Mouse (Mus musculus): Measurements from ENCODE around the gene Nos3. TPM values are rescaled to one million over a fixed set of nuclear protein-coding genes. Genes with fewer than 3 reads are reported as not detected.

The Nos3 gene
- polyA plus RNA-seq, 1 experiment from 2014 or later, result 7.0 TPM

DNA sequence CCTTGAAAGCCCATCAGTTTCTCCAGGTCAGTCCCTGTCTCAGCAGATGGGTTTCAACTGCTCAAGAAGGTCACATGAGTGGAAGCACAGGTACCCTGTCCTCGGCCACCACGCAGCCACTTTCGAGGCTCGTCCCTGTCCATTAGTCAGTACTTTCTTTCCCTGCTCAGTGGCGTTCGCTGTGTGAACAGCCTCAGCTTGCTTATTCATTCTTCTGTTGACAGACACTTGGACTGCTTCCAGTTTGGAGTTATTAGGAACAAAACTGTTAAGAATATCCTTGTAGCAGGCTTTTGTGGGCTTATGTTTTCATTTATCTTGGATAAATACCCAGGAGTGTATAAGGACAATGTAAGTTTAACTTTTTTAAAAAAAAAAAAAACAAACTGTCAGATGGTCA is 9.6 kb downstream of the Nos3 start:
- Histone ChIP-seq H3K36me3 (ENCODE audit: control insufficient read depth, insufficient read depth, low read length) (no peaks in the 10 kb centered on the region), H3K9ac (replicated peaks; ENCODE audit: low read length) (no peak overlapping the region), H3K9me3 (ENCODE audit: control insufficient read depth, low read length) (no peaks in the 10 kb centered on the region), H3K27ac (replicated peaks; ENCODE audit: low read depth, low read length) (no peak overlapping the region), H3K27me3 (ENCODE audit: control insufficient read depth, insufficient read depth, low read length) (no peaks in the 10 kb centered on the region), H3K4me1 (ENCODE audit: control insufficient read depth, insufficient read depth, low read length) (no peaks in the 10 kb centered on the region), H3K4me2 (ENCODE audit: low read length) (no peak overlapping the region), H3K4me3 (replicated peaks; ENCODE audit: low read depth, low read length) (no peak overlapping the region)
- no peak for ATAC-seq (ENCODE audit: low FRiP score, low TSS enrichment)
- peak; percentile 42 for DNase-seq
- WGBS, result 53% methylated on average over 6 of the region's 6 CpGs

- Histone ChIP-seq H3K4me3 (replicated peaks; ENCODE audit: low read depth, low read length) (no peak overlapping the region), H3K36me3 (ENCODE audit: control insufficient read depth, insufficient read depth, low read length) (no peaks in the 10 kb centered on the region), H3K27ac (replicated peaks; ENCODE audit: low read depth, low read length) (no peak overlapping the region), H3K4me1 (ENCODE audit: control insufficient read depth, insufficient read depth, low read length) (no peaks in the 10 kb centered on the region), H3K9me3 (ENCODE audit: control insufficient read depth, low read length) (no peaks in the 10 kb centered on the region), H3K27me3 (ENCODE audit: control insufficient read depth, insufficient read depth, low read length) (no peaks in the 10 kb centered on the region), H3K9ac (replicated peaks; ENCODE audit: low read length) (no peak overlapping the region), H3K4me2 (ENCODE audit: low read length) (no peak overlapping the region)
- ATAC-seq (ENCODE audit: low FRiP score, low TSS enrichment) (no peak), DNase-seq (no peak)
- WGBS, result 83% methylated on average over 7 of the region's 7 CpGs
Measured at GRCm38 (mm10) chr5:24374666-24375328, 10.2 kb downstream of the Nos3 start.

DNA sequence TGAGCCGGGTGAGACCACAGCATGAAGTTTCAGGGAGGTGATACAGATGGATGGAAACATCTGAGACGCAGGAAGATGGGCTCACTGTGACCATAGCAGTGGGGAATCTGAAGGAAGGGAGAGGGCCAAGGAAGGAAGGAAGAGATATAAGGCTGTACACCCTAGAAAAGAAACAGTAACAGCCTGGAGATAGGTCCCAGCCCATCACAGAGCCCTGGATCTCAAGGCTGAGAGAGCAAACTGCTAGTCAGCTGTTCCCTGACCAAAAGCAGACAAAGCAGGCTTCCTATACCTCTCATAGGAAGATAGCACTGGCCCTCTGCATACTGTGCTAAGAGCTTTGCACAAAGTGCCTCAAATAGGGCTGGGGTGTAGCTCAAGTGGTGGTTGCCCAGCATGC is 14.1 kb downstream of the Nos3 start:
- ATAC-seq (ENCODE audit: low FRiP score, low TSS enrichment) (no peak), DNase-seq (no peak)
- Histone ChIP-seq H3K4me3 (replicated peaks; ENCODE audit: low read depth, low read length) (no peak overlapping the region), H3K4me2 (ENCODE audit: low read length) (no peak overlapping the region), H3K4me1 (ENCODE audit: control insufficient read depth, insufficient read depth, low read length) (peaks cover 7% of the 10 kb centered on the region; the same call in 1 of the 2 replicates), H3K36me3 (ENCODE audit: control insufficient read depth, insufficient read depth, low read length) (no peaks in the 10 kb centered on the region), H3K9me3 (ENCODE audit: control insufficient read depth, low read length) (no peaks in the 10 kb centered on the region), H3K27me3 (ENCODE audit: control insufficient read depth, insufficient read depth, low read length) (no peaks in the 10 kb centered on the region), H3K27ac (replicated peaks; ENCODE audit: low read depth, low read length) (no peak overlapping the region), H3K9ac (replicated peaks; ENCODE audit: low read length) (no peak overlapping the region)
- 82% methylated on average over 2 of the region's 2 CpGs for WGBS

- peaks cover 12% of the 10 kb centered on the region; the same call in 1 of the 2 replicates for H3K4me1 ChIP-seq (ENCODE audit: control insufficient read depth, insufficient read depth, low read length)
- H3K4me2 ChIP-seq (ENCODE audit: low read length), result no peak overlapping the region
- no peaks in the 10 kb centered on the region for H3K36me3 ChIP-seq (ENCODE audit: control insufficient read depth, insufficient read depth, low read length)
- no peaks in the 10 kb centered on the region for H3K9me3 ChIP-seq (ENCODE audit: control insufficient read depth, low read length)
- H3K27me3 ChIP-seq (ENCODE audit: control insufficient read depth, insufficient read depth, low read length), result no peaks in the 10 kb centered on the region
- DNase-seq (no peak), ATAC-seq (ENCODE audit: low FRiP score, low TSS enrichment) (no peak)
- no peak overlapping the region for H3K4me3 ChIP-seq (replicated peaks; ENCODE audit: low read depth, low read length)
- no peak overlapping the region for H3K27ac ChIP-seq (replicated peaks; ENCODE audit: low read depth, low read length)
- H3K9ac ChIP-seq (replicated peaks; ENCODE audit: low read length), result no peak overlapping the region
- WGBS, result 82% methylated on average over 4 of the region's 4 CpGs
Measured at GRCm38 (mm10) chr5:24379501-24379900, 14.9 kb downstream of the Nos3 start.

GRCm38 (mm10) chr5:24380499-24380898 is 15.9 kb downstream of the Nos3 start:
- H3K27me3 ChIP-seq (ENCODE audit: control insufficient read depth, insufficient read depth, low read length), result no peaks in the 10 kb centered on the region
- WGBS, result 90% methylated on average over 4 of the region's 4 CpGs
- H3K4me3 ChIP-seq (replicated peaks; ENCODE audit: low read depth, low read length), result no peak overlapping the region
- no peak overlapping the region for H3K4me2 ChIP-seq (ENCODE audit: low read length)
- H3K36me3 ChIP-seq (ENCODE audit: control insufficient read depth, insufficient read depth, low read length), result no peaks in the 10 kb centered on the region
- H3K9ac ChIP-seq (replicated peaks; ENCODE audit: low read length), result no peak overlapping the region
- peaks cover 12% of the 10 kb centered on the region; the same call in 1 of the 2 replicates for H3K4me1 ChIP-seq (ENCODE audit: control insufficient read depth, insufficient read depth, low read length)
- no peak overlapping the region for H3K27ac ChIP-seq (replicated peaks; ENCODE audit: low read depth, low read length)
- no peaks in the 10 kb centered on the region for H3K9me3 ChIP-seq (ENCODE audit: control insufficient read depth, low read length)
- ATAC-seq (ENCODE audit: low FRiP score, low TSS enrichment) (no peak), DNase-seq (no peak)

DNA sequence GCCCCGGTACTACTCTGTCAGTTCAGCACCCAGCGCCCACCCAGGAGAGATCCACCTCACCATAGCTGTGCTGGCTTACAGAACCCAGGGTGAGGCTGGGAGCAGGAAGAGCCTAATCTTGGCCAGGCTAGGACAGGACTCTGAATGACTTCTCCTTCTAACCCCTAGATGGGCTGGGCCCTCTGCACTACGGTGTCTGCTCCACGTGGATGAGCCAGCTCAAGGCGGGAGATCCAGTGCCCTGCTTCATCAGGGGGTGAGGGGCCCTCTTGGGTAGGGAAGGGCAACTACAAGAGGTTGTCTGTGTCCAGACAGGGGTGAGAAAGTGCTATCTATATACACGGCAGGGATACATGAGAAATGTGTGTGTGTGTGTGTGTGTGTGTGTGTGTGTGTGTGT is 16.9 kb downstream of the Nos3 start:
- Histone ChIP-seq H3K4me2 (ENCODE audit: low read length) (no peak overlapping the region), H3K9me3 (ENCODE audit: control insufficient read depth, low read length) (no peaks in the 10 kb centered on the region), H3K4me3 (replicated peaks; ENCODE audit: low read depth, low read length) (no peak overlapping the region), H3K27me3 (ENCODE audit: control insufficient read depth, insufficient read depth, low read length) (peaks cover 4% of the 10 kb centered on the region; the same call in 1 of the 2 replicates), H3K36me3 (ENCODE audit: control insufficient read depth, insufficient read depth, low read length) (no peaks in the 10 kb centered on the region), H3K9ac (replicated peaks; ENCODE audit: low read length) (no peak overlapping the region), H3K27ac (replicated peaks; ENCODE audit: low read depth, low read length) (no peak overlapping the region), H3K4me1 (ENCODE audit: control insufficient read depth, insufficient read depth, low read length) (peaks cover 12% of the 10 kb centered on the region; the same call in 1 of the 2 replicates)
- DNase-seq (no peak), ATAC-seq (ENCODE audit: low FRiP score, low TSS enrichment) (no peak)
- WGBS, result 81% methylated on average over 6 of the region's 6 CpGs

GRCm38 (mm10) chr5:24381988-24382387 is 17.4 kb downstream of the Nos3 start:
- Histone ChIP-seq H3K27me3 (ENCODE audit: control insufficient read depth, insufficient read depth, low read length) (peaks cover 7% of the 10 kb centered on the region; the same call in 1 of the 2 replicates), H3K36me3 (ENCODE audit: control insufficient read depth, insufficient read depth, low read length) (no peaks in the 10 kb centered on the region), H3K4me2 (ENCODE audit: low read length) (no peak overlapping the region), H3K9me3 (ENCODE audit: control insufficient read depth, low read length) (no peaks in the 10 kb centered on the region), H3K9ac (replicated peaks; ENCODE audit: low read length) (no peak overlapping the region), H3K4me1 (ENCODE audit: control insufficient read depth, insufficient read depth, low read length) (peaks cover 13% of the 10 kb centered on the region; the same call in 1 of the 2 replicates), H3K27ac (replicated peaks; ENCODE audit: low read depth, low read length) (no peak overlapping the region), H3K4me3 (replicated peaks; ENCODE audit: low read depth, low read length) (no peak overlapping the region)
- WGBS, result 68% methylated on average over 2 of the region's 2 CpGs
- no peak for ATAC-seq (ENCODE audit: low FRiP score, low TSS enrichment)
- DNase-seq, result no peak

DNA sequence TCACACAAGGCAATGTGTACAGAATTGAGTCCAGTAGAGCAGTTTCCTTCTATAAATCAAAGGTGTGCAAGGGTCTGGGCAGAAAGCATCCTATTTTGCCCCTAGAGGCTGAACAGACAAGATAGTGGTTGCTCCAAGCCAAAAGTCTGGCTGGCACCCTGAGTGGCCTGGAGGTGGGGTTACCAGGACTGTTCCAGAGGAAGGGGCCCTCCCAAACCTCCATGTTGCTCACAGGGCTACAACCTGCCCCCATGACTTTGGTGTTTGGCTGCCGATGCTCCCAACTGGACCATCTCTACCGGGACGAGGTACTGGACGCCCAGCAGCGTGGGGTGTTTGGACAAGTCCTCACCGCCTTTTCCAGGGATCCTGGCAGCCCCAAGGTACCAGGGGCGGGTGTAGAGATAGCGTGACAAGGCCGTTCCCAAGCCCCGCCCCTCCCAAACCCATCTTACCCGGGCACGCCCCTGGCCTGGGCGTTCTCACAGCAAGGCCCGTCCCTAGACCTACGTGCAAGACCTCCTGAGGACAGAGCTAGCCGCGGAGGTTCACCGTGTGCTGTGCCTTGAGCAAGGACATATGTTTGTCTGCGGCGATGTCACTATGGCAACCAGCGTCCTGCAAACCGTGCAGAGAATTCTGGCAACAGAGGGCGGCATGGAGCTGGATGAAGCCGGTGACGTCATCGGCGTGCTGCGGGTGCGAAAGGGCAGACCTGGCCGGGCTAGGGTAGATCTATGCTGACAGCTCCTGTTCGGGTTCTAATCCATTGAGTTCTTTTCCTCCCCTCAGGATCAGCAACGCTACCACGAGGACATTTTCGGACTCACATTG is 18.6 kb downstream of the Nos3 start:
- H3K4me2 ChIP-seq (ENCODE audit: low read length), result peak overlapping the region; percentile 70
- no peaks in the 10 kb centered on the region for H3K9me3 ChIP-seq (ENCODE audit: control insufficient read depth, low read length)
- WGBS, result under 1% methylated on average over 34 of the region's 34 CpGs
- ATAC-seq (ENCODE audit: low FRiP score, low TSS enrichment) (peak; percentile 87), DNase-seq (peak; percentile 97)
- peak overlapping the region; percentile 39 for H3K4me3 ChIP-seq (replicated peaks; ENCODE audit: low read depth, low read length)
- H3K4me1 ChIP-seq (ENCODE audit: control insufficient read depth, insufficient read depth, low read length), result peaks cover 24% of the 10 kb centered on the region
- H3K27ac ChIP-seq (replicated peaks; ENCODE audit: low read depth, low read length), result peak overlapping the region; percentile 70
- H3K36me3 ChIP-seq (ENCODE audit: control insufficient read depth, insufficient read depth, low read length), result no peaks in the 10 kb centered on the region
- peaks cover 9% of the 10 kb centered on the region; the same call in 1 of the 2 replicates for H3K27me3 ChIP-seq (ENCODE audit: control insufficient read depth, insufficient read depth, low read length)
- peak overlapping the region; percentile 52 for H3K9ac ChIP-seq (replicated peaks; ENCODE audit: low read length)
